Mouse (Mus musculus): ENCODE measurements around the gene Mbl1.

Mbl1 gene

DNA sequence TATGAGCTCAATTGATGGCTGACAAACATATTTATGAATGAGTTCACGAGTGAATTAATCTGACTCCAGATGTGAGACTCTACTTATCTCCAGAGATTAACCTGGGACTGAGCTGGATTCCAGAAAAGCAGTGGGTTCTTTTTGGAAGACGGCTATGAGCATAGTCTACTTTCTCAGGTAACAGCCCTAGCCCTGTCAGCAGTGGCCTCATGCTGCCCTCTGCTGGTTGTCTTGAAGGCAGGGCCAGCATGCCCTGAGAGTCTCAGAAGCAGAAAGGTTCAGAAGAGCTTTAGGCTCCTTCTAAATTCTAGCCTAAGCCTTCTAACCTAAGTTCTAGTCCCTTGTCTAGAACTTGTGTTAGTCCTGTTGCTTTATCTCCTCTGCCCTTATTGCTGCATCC lies 11.4 kb downstream of the Mbl1 start:
- no peak for TF ChIP-seq GATA4 (IDR thresholded peaks at IDR 0.05; ENCODE audit: insufficient replicate concordance, low read length)

DNA sequence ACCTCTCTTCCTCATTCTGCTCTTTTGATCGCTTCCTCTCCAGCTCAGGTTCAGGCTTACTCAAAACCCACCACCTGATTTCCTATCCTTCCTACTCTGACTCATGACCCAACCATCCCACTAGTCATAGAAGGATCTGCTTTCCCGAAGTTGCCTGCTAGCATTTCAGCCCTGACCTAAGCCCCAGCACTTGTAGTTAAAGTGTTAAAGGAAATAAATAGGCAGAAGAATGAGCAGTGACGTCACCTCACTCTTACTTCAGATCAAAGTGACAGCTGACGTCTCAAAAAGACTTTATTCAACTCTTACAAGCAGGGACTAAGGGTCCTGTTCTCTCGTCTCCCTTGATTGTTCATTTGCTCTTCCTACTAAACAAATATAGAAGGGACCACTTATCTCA lies 16.0 kb downstream of the Mbl1 start:
- no peak for TF ChIP-seq GATA4 (IDR thresholded peaks at IDR 0.05; ENCODE audit: insufficient replicate concordance, low read length)

DNA sequence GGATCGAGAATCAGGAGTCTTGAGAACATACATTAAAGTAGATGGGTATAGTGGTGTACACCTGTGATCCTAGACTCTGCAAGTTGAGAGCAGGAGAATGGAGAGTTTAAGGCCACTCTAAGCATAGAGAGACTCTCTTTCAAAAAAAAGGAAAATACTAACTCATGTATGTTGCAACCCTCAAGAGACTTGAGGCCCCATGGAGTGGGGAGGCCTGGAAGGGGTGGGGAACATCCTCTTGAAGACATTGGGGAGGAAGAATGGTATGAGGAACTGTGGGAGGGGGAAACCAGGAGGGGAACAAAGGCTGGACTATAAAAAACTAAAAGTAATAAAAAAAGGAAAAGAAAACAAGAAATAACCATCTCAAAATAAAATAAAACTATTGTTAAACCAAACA lies 17.3 kb downstream of the Mbl1 start:
- no peak for TF ChIP-seq GATA4 (IDR thresholded peaks at IDR 0.05; ENCODE audit: insufficient replicate concordance, low read length)

GRCm38 (mm10) chr14:41170514-41170913 lies 19.3 kb downstream of the Mbl1 start:
- TF ChIP-seq GATA4 (IDR thresholded peaks at IDR 0.05; ENCODE audit: insufficient replicate concordance, low read length): no peak

GRCm38 (mm10) chr14:41174802-41175201 lies 23.5 kb downstream of the Mbl1 start:
- no peak for TF ChIP-seq GATA4 (IDR thresholded peaks at IDR 0.05; ENCODE audit: insufficient replicate concordance, low read length)

DNA sequence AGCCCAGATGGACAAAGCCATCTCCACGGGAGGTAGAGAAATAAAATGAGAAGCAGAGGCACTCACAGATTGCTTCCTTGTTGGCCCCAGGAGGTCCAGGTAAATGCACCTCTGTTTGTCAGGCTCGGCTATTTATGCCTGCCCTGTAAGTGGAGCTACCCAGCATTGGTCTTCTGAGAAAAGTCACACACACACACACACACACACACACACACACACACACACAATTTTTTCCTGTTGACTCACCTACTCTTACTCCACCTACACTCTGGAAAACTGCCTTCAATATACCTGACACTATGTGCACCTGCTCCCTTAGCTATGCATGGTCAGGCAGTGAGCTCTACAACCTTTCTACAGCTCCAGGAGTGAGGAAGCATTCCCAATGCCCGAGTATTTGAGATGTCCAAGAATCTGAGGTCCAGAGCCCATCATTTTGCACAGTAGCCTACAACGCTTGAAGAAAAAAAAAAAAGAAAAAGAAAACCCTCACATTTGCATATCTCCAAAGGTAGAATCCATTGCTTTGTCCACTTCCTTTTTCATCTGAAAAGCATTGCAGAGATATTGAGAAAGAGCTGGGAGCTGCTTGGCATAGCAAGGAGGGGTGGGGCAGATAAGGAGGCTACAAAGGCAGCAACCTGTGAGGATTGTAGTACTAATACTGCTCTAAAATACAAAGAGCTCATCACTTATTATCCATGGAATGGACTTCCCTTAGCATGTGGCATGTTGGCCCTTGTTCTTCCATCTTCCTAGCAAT lies 34.0 kb downstream of the Mbl1 start, which contains the start of gene Sftpd:
TSS of gene Sftpd (minus strand) at position 91 of the 763 bp plus-strand sequence.
- no peak for TF ChIP-seq GATA4 (IDR thresholded peaks at IDR 0.05; ENCODE audit: insufficient replicate concordance, low read length)

GRCm38 (mm10) chr14:41189496-41189895 lies 38.2 kb downstream of the Mbl1 start:
- no peak for TF ChIP-seq GATA4 (IDR thresholded peaks at IDR 0.05; ENCODE audit: insufficient replicate concordance, low read length)

DNA sequence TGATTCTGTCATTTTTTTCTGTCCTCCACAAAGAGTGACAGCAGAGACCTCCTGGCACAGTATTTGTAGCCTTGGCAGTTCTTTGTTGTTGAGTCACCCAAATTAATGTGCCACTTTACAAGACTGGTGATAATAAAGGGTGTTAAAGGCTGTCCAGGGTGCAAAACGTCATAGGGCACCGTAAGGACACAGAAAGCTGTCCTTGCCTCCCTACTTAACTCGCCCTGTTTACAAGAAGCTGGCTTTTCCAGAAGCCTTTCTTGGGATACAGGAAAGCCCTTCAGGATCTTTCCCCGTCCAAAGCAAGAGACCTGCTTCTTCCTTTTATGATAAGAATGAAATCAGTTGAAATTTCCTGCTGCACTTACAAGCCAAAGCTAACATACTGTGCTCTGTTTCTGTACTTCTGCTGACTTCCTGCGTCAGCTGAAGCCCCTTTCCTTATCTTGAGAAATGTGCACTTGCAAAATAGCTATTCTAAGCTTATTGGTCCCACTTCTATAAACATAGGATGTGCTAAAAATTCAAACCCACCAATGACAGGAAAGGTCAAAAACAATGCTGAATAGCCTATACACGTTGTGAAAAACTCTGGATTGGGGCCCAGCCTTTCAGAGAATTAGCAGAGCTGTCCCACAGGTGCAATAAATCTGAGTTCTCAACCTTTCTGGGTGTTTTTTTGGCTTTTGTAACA lies 46.9 kb downstream of the Mbl1 start:
- TF ChIP-seq GATA4 (IDR thresholded peaks at IDR 0.05; ENCODE audit: insufficient replicate concordance, low read length): peak; percentile 93

Measured in liver, adult (tissue).